Mouse (Mus musculus): ENCODE measurements at regions not wholly inside any gene's neighbourhood (a gene's known extent, or its start where the extent isn't known, plus 50 kb on each side); places are given as distances from the start of the nearest gene placed in this dataset.

GRCm38 (mm10) chr6:49893113-49893512 is 70.6 kb downstream of the Npy start:
- no peak overlapping the region for H3K9ac ChIP-seq (ENCODE audit: low read length)
- no peaks in the 10 kb centered on the region for H3K36me3 ChIP-seq (ENCODE audit: control insufficient read depth, insufficient read depth, low read length)
- H3K4me1 ChIP-seq (ENCODE audit: control insufficient read depth, insufficient read depth, low read length), result no peaks in the 10 kb centered on the region
- H3K27me3 ChIP-seq (ENCODE audit: control insufficient read depth, insufficient read depth, low read length), result no peaks in the 10 kb centered on the region
- H3K4me2 ChIP-seq (ENCODE audit: low read depth), result no peak overlapping the region
- H3K4me3 ChIP-seq (ENCODE audit: low read depth, low read length), result no peak overlapping the region
- no peak for ATAC-seq (ENCODE audit: insufficient read depth, low FRiP score, low TSS enrichment)
- H3K9me3 ChIP-seq (ENCODE audit: control insufficient read depth, low read length), result peaks cover 5% of the 10 kb centered on the region; the same call in 1 of the 2 replicates
- 89% methylated on average over 7 of the region's 7 CpGs for WGBS
- H3K27ac ChIP-seq (ENCODE audit: low read depth, low read length), result no peak overlapping the region
- no peak for DNase-seq (ENCODE audit: low spot score)

DNA sequence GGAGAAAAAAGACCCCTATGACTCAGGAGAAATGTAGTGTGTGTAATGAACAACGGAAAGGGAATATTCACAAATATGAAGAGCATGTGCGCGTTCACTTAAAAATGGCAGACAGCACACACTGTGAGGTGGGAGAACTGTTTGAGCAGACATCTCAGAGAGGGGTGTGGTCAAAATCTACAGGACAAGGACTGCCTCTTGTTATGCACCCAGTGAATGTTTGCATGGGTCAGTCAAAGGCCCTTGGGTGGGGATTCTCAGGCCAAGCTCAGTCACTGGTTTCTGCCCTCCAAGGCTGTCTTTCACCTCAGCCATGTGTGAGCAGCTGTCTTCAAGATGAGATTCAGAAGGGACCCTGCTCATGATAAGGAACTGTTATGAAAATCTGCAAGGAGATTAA is 76.6 kb downstream of the Npy start:
- no peak overlapping the region for H3K4me3 ChIP-seq (ENCODE audit: low read depth, low read length)
- H3K36me3 ChIP-seq (ENCODE audit: control insufficient read depth, insufficient read depth, low read length), result no peaks in the 10 kb centered on the region
- 96% methylated on average over 3 of the region's 3 CpGs for WGBS
- ATAC-seq (ENCODE audit: insufficient read depth, low FRiP score, low TSS enrichment), result no peak
- no peaks in the 10 kb centered on the region for H3K27me3 ChIP-seq (ENCODE audit: control insufficient read depth, insufficient read depth, low read length)
- no peak overlapping the region for H3K9ac ChIP-seq (ENCODE audit: low read length)
- no peak overlapping the region for H3K27ac ChIP-seq (ENCODE audit: low read depth, low read length)
- DNase-seq (ENCODE audit: low spot score), result no peak
- H3K4me1 ChIP-seq (ENCODE audit: control insufficient read depth, insufficient read depth, low read length), result peaks cover 2% of the 10 kb centered on the region; the same call in 1 of the 2 replicates
- no peak overlapping the region for H3K4me2 ChIP-seq (ENCODE audit: low read depth)
- 0 out of 2 replicates have a peak, but pooled peaks cover 3% of the 10 kb centered on the region for H3K9me3 ChIP-seq (ENCODE audit: control insufficient read depth, low read length)

DNA sequence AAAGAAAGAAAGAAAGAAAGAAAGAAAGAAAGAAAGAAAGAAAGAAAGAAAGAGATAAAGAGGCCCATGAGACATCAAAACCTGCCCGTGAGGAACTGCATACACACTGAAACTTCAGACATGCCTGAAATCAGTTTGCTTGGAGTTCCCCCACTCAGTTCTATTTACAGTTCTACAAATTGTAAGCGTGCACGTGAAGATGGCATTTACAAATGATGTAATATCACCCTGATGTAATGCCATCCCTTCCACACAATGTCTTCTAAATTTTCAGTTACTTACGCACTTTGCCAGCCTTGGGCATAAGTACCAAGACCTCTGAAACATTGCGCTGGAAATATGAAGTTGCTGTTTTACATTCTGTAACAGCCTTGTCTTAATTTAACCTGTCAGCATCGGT is 79.0 kb downstream of the Npy start:
- Histone ChIP-seq H3K4me3 (ENCODE audit: low read depth, low read length) (no peak overlapping the region), H3K4me2 (ENCODE audit: low read depth) (no peak overlapping the region), H3K27me3 (ENCODE audit: control insufficient read depth, insufficient read depth, low read length) (no peaks in the 10 kb centered on the region), H3K36me3 (ENCODE audit: control insufficient read depth, insufficient read depth, low read length) (no peaks in the 10 kb centered on the region), H3K27ac (ENCODE audit: low read depth, low read length) (no peak overlapping the region), H3K4me1 (ENCODE audit: control insufficient read depth, insufficient read depth, low read length) (peaks cover 6% of the 10 kb centered on the region; the same call in 1 of the 2 replicates), H3K9ac (ENCODE audit: low read length) (no peak overlapping the region), H3K9me3 (ENCODE audit: control insufficient read depth, low read length) (no peaks in the 10 kb centered on the region)
- ATAC-seq (ENCODE audit: insufficient read depth, low FRiP score, low TSS enrichment) (no peak), DNase-seq (ENCODE audit: low spot score) (no peak)
- WGBS, result 88% methylated on average over 6 of the region's 6 CpGs

GRCm38 (mm10) chr6:49904001-49904400 is 81.5 kb downstream of the Npy start:
- H3K4me1 ChIP-seq (ENCODE audit: control insufficient read depth, insufficient read depth, low read length), result peaks cover 6% of the 10 kb centered on the region; the same call in 1 of the 2 replicates
- H3K36me3 ChIP-seq (ENCODE audit: control insufficient read depth, insufficient read depth, low read length), result no peaks in the 10 kb centered on the region
- no peaks in the 10 kb centered on the region for H3K27me3 ChIP-seq (ENCODE audit: control insufficient read depth, insufficient read depth, low read length)
- ATAC-seq (ENCODE audit: insufficient read depth, low FRiP score, low TSS enrichment) (no peak), DNase-seq (ENCODE audit: low spot score) (peak; percentile 51)
- no peak overlapping the region for H3K9ac ChIP-seq (ENCODE audit: low read length)
- no peaks in the 10 kb centered on the region for H3K9me3 ChIP-seq (ENCODE audit: control insufficient read depth, low read length)
- H3K4me3 ChIP-seq (ENCODE audit: low read depth, low read length), result no peak overlapping the region
- 28% methylated on average over 6 of the region's 6 CpGs for WGBS
- H3K27ac ChIP-seq (ENCODE audit: low read depth, low read length), result no peak overlapping the region
- no peak overlapping the region for H3K4me2 ChIP-seq (ENCODE audit: low read depth)

DNA sequence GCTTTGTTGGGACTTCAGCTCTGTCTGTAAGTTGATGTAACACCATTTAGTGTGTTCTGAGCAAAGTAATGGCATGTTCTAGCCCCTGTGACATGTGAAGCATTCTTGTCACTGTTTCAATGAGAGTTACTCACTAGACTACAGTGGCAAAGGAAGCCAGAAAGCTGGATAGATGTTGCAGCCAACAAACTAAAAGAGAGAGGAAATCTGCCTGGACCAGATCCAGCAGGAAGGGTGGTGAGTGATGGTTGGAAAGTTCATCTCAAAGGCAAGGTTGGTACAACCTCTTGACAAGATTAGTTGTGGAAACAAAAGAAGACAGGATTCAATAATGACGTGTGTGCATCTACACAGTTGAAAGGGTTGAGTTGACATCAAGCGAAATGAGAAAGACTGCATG is 83.9 kb downstream of the Npy start:
- H3K36me3 ChIP-seq (ENCODE audit: control insufficient read depth, insufficient read depth, low read length), result no peaks in the 10 kb centered on the region
- no peak overlapping the region for H3K27ac ChIP-seq (ENCODE audit: low read depth, low read length)
- DNase-seq (ENCODE audit: low spot score) (no peak), ATAC-seq (ENCODE audit: insufficient read depth, low FRiP score, low TSS enrichment) (no peak)
- no peak overlapping the region for H3K9ac ChIP-seq (ENCODE audit: low read length)
- H3K27me3 ChIP-seq (ENCODE audit: control insufficient read depth, insufficient read depth, low read length), result no peaks in the 10 kb centered on the region
- H3K4me1 ChIP-seq (ENCODE audit: control insufficient read depth, insufficient read depth, low read length), result peaks cover 6% of the 10 kb centered on the region; the same call in 1 of the 2 replicates
- no peak overlapping the region for H3K4me2 ChIP-seq (ENCODE audit: low read depth)
- 90% methylated on average over 2 of the region's 2 CpGs for WGBS
- H3K4me3 ChIP-seq (ENCODE audit: low read depth, low read length), result no peak overlapping the region
- H3K9me3 ChIP-seq (ENCODE audit: control insufficient read depth, low read length), result no peaks in the 10 kb centered on the region

GRCm38 (mm10) chr6:49919089-49919812 is 96.7 kb downstream of the Npy start:
- DNase-seq (ENCODE audit: low spot score) (peak; percentile 35), ATAC-seq (ENCODE audit: insufficient read depth, low FRiP score, low TSS enrichment) (no peak)
- Histone ChIP-seq H3K27me3 (ENCODE audit: control insufficient read depth, insufficient read depth, low read length) (no peaks in the 10 kb centered on the region), H3K9me3 (ENCODE audit: control insufficient read depth, low read length) (no peaks in the 10 kb centered on the region), H3K4me1 (ENCODE audit: control insufficient read depth, insufficient read depth, low read length) (no peaks in the 10 kb centered on the region), H3K4me3 (ENCODE audit: low read depth, low read length) (no peak overlapping the region), H3K27ac (ENCODE audit: low read depth, low read length) (no peak overlapping the region), H3K4me2 (ENCODE audit: low read depth) (no peak overlapping the region), H3K9ac (ENCODE audit: low read length) (no peak overlapping the region), H3K36me3 (ENCODE audit: control insufficient read depth, insufficient read depth, low read length) (no peaks in the 10 kb centered on the region)
- WGBS, result 52% methylated on average over 7 of the region's 7 CpGs

DNA sequence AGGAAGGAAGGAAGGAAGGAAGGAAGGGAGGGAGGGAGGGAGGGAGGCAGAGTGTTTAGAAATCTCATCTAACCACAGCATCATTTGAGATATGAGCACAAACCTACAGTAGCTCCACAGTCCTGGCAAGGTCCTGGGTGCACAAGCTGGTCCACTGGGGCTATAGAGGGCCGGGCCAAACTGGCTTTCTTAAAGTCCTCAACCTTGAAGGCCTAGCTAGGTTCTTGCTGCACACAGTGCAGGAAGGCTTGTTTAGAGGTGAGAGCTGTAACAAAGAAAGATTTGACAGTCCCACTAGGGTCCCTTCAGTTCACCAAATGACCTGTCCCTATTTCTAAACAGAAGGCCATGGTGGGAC is 97.3 kb downstream of the Npy start:
- H3K4me2 ChIP-seq (ENCODE audit: low read depth), result no peak overlapping the region
- no peaks in the 10 kb centered on the region for H3K4me1 ChIP-seq (ENCODE audit: control insufficient read depth, insufficient read depth, low read length)
- H3K4me3 ChIP-seq (ENCODE audit: low read depth, low read length), result no peak overlapping the region
- H3K36me3 ChIP-seq (ENCODE audit: control insufficient read depth, insufficient read depth, low read length), result no peaks in the 10 kb centered on the region
- H3K27ac ChIP-seq (ENCODE audit: low read depth, low read length), result no peak overlapping the region
- WGBS, result 76% methylated on average over 1 of the region's 1 CpGs
- no peak for ATAC-seq (ENCODE audit: insufficient read depth, low FRiP score, low TSS enrichment)
- H3K9me3 ChIP-seq (ENCODE audit: control insufficient read depth, low read length), result no peaks in the 10 kb centered on the region
- DNase-seq (ENCODE audit: low spot score), result no peak
- H3K9ac ChIP-seq (ENCODE audit: low read length), result no peak overlapping the region
- no peaks in the 10 kb centered on the region for H3K27me3 ChIP-seq (ENCODE audit: control insufficient read depth, insufficient read depth, low read length)

DNA sequence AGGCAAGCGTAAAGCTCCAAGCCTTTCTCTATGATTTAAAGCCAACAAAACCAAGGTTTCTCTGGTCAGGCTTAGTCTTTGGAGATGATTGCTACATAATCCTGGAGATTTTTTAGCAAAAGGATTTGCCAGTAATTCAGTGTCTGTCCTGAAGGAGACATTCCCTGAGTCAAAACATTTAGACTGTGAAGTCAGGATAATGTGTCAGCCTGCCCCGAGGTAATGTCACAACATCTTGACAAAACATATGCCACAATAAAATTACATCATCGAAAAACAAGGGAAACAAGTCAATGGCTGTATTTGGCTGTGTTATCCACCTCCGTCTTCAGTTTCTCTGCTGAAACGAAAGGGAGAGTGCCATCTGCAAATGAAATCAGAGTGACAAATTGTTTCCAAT is 101.8 kb downstream of the Npy start:
- no peaks in the 10 kb centered on the region for H3K27me3 ChIP-seq (ENCODE audit: control insufficient read depth, insufficient read depth, low read length)
- no peak overlapping the region for H3K9ac ChIP-seq (ENCODE audit: low read length)
- ATAC-seq (ENCODE audit: insufficient read depth, low FRiP score, low TSS enrichment), result no peak
- H3K4me1 ChIP-seq (ENCODE audit: control insufficient read depth, insufficient read depth, low read length), result peaks cover 3% of the 10 kb centered on the region; the same call in 1 of the 2 replicates
- 84% methylated on average over 5 of the region's 5 CpGs for WGBS
- H3K36me3 ChIP-seq (ENCODE audit: control insufficient read depth, insufficient read depth, low read length), result no peaks in the 10 kb centered on the region
- H3K4me3 ChIP-seq (ENCODE audit: low read depth, low read length), result no peak overlapping the region
- H3K27ac ChIP-seq (ENCODE audit: low read depth, low read length), result no peak overlapping the region
- H3K9me3 ChIP-seq (ENCODE audit: control insufficient read depth, low read length), result no peaks in the 10 kb centered on the region
- no peak for DNase-seq (ENCODE audit: low spot score)
- H3K4me2 ChIP-seq (ENCODE audit: low read depth), result no peak overlapping the region

DNA sequence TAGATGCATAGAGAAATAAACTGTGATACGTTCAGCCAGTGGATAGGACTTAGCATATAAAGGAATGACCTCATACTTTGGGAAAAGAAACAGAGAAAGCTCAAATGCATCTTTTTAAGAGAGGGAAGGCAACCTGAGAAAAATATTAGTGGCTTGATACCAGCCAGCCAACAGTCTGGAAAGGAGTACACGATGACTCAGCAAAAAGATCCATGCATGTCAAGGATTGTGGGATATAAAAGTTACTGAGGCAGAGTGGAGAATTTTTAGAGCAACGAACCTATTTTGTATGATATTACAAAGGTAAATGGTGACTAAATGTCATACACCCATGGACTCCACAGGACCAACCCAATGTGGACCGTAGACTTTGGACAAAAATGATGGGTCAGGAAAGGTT is 105.6 kb downstream of the Npy start:
- Histone ChIP-seq H3K36me3 (ENCODE audit: control insufficient read depth, insufficient read depth, low read length) (no peaks in the 10 kb centered on the region), H3K27me3 (ENCODE audit: control insufficient read depth, insufficient read depth, low read length) (no peaks in the 10 kb centered on the region), H3K4me2 (ENCODE audit: low read depth) (no peak overlapping the region), H3K4me3 (ENCODE audit: low read depth, low read length) (no peak overlapping the region), H3K4me1 (ENCODE audit: control insufficient read depth, insufficient read depth, low read length) (peaks cover 3% of the 10 kb centered on the region; the same call in 1 of the 2 replicates), H3K9ac (ENCODE audit: low read length) (no peak overlapping the region), H3K9me3 (ENCODE audit: control insufficient read depth, low read length) (no peaks in the 10 kb centered on the region), H3K27ac (ENCODE audit: low read depth, low read length) (no peak overlapping the region)
- ATAC-seq (ENCODE audit: insufficient read depth, low FRiP score, low TSS enrichment) (no peak), DNase-seq (ENCODE audit: low spot score) (no peak)
- 81% methylated on average over 4 of the region's 4 CpGs for WGBS
